Mouse (Mus musculus) mouse trophoblast stem cell (cell line): ENCODE results near the gene Cadm1.

ENCODE experiments used
- in situ Hi-C, 2 experiments: fragments of 300-500 bp; cut with MseI, MboI; formaldehyde crosslinking; loops; 2 replicates in 1 of 2; 3 replicates in 1 of 2; pipeline ENCODE4 v1.15.1; 2025

The Cadm1 gene

GRCm38 (mm10) chr9:47548916-47549315, 18.9 kb downstream of the Cadm1 start:
- in situ Hi-C loops = no loop called here

DNA sequence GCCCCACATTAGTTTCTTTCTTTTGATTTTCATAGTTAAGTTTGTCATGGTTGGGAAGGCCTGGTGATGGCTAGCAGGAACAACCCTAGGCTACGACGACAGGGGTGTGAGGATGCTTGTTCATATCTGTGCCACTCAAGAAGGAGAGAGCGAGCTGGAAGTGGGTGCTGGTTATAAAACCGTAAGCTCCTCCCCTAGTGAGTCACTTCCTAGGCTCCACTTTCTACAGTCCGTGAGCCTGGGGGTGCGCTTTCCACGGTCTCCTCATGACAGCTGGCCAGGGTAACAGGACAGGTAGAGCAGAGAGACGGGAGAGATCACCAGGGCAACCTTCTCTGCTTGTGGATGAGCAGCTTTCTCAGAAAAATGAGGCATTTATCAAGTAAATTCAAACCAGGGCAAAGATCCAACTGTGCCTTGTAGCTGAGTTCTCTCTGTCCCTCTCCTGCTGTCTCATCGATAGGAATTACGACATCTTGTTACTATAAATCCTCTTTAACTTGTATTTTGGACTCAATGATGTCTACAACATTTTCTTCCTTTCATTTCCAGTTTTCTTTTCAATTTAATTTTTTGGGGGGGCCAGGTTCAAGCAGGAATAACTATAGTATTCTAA, 23.1 kb downstream of the Cadm1 start:
- in situ Hi-C loops = no loop called here

DNA sequence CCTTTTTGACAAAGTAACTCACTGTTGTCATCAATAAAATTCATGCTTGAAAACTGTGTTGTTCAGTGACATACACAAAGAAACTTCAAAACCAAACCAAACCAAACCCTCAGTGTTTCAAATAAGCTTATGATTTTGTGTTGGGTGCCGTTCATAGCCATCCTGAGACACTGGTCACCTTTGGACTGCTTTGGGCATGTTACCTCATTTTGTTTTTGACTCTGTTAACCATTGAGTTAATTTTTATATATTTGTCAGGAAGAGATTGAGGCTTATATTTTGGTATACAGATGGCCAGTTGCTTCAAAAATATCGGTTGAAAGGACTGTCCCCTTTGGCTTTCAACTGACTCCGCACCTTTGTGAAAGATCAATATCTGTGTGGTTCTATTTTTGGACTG, 30.8 kb downstream of the Cadm1 start:
- in situ Hi-C loops = no loop called here

DNA sequence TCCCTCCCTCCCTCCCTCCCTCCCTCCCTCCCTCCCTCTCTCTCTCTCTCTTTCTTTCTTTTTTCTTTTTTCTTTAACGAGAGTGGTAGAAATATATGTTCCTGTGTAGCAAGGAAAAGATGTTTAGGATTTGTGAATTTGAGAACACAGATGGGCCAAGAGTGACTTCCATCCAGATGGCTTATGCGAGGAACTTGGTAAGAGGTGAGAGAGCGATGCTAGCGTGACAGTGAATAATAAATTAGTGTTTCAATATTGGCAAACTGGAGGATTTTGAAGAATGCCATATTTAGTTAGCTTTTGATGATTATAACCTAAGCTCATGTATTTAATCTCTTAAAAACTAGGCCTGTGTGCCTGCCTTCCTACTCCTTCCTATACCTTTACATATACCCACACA, 31.6 kb downstream of the Cadm1 start:
- in situ Hi-C loops = no loop called here

GRCm38 (mm10) chr9:47565088-47565487, 35.1 kb downstream of the Cadm1 start:
- in situ Hi-C loops = no loop called here

DNA sequence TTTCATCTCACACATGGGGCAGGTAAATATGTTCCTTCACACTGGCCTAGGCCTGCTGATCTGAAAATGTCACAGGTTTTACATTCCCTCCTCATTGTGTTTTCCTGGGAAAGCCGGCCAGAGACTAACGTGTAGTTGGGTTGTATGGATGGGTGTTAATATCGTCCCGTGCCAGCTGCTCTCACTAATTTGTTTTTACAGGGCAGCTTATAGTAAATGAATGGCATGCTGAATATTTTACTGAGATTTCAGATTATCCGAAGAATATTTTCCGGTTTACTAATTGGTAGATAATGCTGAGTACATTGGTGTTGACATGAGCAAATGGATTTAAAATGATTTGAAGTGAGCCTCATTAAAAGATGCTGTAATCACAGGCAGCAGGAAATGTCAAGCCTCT, 37.9 kb downstream of the Cadm1 start:
- in situ Hi-C loops = no loop called here

DNA sequence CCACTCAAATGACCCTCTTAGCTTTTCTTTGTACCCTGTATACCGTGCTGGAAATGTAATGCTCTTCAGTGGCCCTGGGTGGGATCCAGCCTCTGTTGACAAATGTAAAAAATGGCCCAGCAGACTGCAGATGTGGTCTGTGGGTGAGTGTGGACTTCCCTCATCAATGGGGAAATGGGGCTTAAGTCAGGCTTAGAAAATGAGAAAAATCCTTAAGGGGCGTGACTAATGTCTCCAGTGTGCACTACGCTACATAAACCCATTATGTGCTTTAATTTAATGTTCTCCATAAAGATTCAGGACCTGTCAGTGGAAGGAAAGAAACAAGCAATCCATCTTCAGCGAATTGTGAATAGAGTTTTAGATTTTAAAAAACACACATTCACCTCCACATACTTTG, 40.2 kb downstream of the Cadm1 start:
- in situ Hi-C loops = no loop called here

DNA sequence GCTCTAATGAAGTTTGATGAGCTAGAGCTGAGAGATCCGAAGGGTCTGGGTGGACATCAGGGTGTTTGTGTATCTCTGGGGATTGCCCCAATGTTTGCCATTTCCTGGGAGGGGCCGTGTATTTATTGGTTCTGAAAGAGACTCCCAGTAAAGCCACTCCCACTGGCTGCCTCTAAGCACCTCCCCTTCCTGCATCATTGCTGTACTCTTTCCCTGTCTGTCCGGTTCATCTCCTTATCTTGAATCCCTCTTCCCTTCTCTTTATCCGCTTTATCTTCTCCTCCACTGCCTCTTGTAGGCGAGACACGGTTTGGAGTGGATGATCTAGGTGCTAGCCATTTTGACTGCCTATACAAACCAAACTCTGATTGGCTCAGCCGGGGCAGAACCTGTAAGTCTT, 41.5 kb downstream of the Cadm1 start:
- in situ Hi-C loops = no loop called here

- in situ Hi-C loops = no loop called here
Measured at GRCm38 (mm10) chr9:47572132-47572531, 42.2 kb downstream of the Cadm1 start.

GRCm38 (mm10) chr9:47573456-47573855, 43.5 kb downstream of the Cadm1 start:
- in situ Hi-C loops = no loop called here

- in situ Hi-C loops = no loop called here
Measured at GRCm38 (mm10) chr9:47574710-47575414, 44.9 kb downstream of the Cadm1 start.

DNA sequence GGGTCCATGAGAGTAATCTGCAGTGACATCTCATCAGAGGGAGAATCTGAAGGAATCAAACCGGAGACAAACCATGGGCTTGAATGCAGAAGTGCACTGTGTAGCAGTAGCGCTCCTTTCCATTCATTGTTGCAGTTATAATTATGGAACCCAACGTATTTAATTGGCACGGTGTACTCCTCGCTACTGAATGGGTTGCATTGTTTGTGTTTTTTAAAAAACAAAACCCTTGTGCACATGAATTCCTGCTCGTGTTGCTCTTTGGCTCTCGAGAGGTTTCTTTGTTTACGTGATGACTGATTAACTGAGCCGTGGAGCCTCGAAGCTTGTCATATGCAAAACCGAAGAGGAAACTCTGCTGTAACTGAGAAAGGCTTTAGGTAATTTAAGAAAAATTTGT, 45.8 kb downstream of the Cadm1 start:
- in situ Hi-C loops = no loop called here

GRCm38 (mm10) chr9:47579464-47579863, 49.5 kb downstream of the Cadm1 start:
- in situ Hi-C loops = no loop called here

GRCm38 (mm10) chr9:47581576-47582365, 51.8 kb downstream of the Cadm1 start:
- in situ Hi-C loops = no loop called here

DNA sequence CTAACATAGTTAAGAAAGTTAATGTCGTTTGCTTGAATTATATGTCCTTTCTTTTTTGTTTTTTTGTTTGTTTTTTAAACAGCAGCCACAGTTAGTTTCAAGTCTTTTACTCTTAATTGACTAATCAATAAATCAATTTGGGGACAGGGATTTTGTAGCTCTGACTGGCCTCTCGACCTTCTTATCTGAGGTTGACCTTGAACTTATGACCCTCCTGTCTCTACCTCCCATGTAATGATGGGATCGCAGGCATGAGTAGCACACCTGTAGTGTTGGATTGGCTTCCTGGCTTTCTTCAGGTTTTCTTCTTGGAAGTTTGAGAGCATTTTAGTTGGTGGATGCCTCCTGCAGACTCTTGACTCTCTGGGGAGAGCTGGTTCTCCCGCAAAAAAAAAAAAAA, 53.3 kb downstream of the Cadm1 start:
- in situ Hi-C loops = no loop called here

DNA sequence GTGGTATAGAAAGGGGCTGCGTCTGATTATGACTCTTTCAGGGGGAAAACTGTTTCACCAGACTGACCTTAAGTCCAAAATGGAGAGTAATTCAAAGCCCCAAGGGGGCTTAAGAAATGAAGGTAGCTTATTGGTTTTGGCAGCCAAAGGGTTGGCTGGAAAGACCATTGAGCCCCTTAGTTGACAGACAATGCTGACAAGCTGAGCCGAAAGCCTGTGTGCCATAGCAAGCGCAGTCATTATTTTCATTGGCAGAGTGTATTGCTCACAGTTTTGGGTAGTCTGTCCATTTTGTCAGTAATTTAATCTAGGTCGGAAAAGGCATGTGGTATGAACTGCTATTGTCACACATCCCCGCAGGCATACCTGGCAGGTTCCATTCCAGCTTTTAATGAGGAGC, 56.2 kb downstream of the Cadm1 start:
- in situ Hi-C loops = no loop called here

- in situ Hi-C loops = no loop called here
Measured at GRCm38 (mm10) chr9:47586839-47587238, 56.9 kb downstream of the Cadm1 start.

- in situ Hi-C loops = no loop called here
Measured at GRCm38 (mm10) chr9:47587577-47588194, 57.7 kb downstream of the Cadm1 start.

DNA sequence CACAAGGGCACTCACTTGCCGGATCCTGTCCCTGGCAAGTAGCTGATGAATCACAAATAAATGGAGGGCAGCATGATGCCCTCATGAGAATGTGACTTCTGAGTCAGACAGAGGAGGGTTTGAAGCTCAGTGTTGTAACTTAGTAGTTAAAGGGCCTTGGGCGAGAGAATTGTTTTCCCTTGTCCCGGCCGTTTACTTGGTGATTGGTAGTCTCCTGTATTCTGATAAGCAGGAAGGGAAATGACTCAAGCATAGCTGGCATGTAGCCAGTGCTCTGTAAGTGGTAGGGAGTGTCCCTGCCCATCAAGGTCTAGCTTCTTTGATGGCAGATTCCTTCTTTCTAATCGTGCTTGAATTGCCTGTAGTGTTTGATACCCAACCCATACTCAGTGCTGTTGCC, 59.9 kb downstream of the Cadm1 start:
- in situ Hi-C loops = no loop called here

GRCm38 (mm10) chr9:47601541-47601940, 71.6 kb downstream of the Cadm1 start:
- in situ Hi-C loops = no loop called here

DNA sequence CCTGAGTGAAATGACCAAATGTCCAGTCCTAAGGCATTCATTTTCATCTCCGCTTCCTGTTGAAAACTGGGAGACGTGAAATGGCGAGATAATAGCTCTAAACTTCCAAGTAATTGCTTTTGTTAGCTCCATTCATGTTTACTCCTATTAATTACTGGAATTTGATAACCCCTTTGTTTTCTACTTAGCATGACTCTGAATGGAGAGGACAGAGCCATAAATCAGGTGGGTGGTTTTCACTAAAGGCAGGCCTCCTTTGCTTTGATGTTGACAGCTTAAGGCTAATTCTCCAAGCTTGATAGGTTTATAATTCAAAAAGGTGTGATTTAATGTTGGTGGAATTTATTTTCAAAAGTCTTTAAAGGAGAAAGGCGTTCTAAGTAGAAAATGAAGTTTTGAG, 74.0 kb downstream of the Cadm1 start:
- in situ Hi-C loops = no loop called here

- in situ Hi-C loops = no loop called here
Measured at GRCm38 (mm10) chr9:47605628-47606027, 75.7 kb downstream of the Cadm1 start.
